Mouse (Mus musculus): ENCODE measurements around the gene Itpk1. TPM values are rescaled to one million over a fixed set of nuclear protein-coding genes. Genes with fewer than 3 reads are reported as not detected.

Gene Itpk1
- polyA plus RNA-seq, 1 experiment from 2014 or later, result 8.4 TPM

GRCm38 (mm10) chr12:102722966-102723365, 18.2 kb upstream of the Itpk1 start:
- no peak overlapping the region for H3K4me2 ChIP-seq (ENCODE audit: low read depth, low read length)
- no peak for DNase-seq (ENCODE audit: low spot score)
- no peaks in the 10 kb centered on the region for H3K36me3 ChIP-seq (replicated peaks; ENCODE audit: control insufficient read depth, insufficient read depth, low read depth, low read length)
- H3K9ac ChIP-seq (replicated peaks; ENCODE audit: low read length), result no peak overlapping the region
- no peaks in the 10 kb centered on the region for H3K9me3 ChIP-seq (replicated peaks; ENCODE audit: control insufficient read depth, low read length)
- no peak overlapping the region for H3K27ac ChIP-seq (replicated peaks; ENCODE audit: low read depth, low read length)
- no peak overlapping the region for H3K4me3 ChIP-seq (ENCODE audit: low read depth, low read length)
- no peaks in the 10 kb centered on the region for H3K27me3 ChIP-seq (ENCODE audit: control insufficient read depth, insufficient read depth, low read length)
- no peak for ATAC-seq (replicated peaks; ENCODE audit: insufficient number of reproducible peaks, low FRiP score, low TSS enrichment, low read depth)
- no peaks in the 10 kb centered on the region for H3K4me1 ChIP-seq (ENCODE audit: control insufficient read depth, insufficient read depth, low read length)
- WGBS, result 71% methylated on average over 8 of the region's 8 CpGs

GRCm38 (mm10) chr12:102722451-102722850, 17.7 kb upstream of the Itpk1 start:
- Histone ChIP-seq H3K4me3 (ENCODE audit: low read depth, low read length) (no peak overlapping the region), H3K4me2 (ENCODE audit: low read depth, low read length) (no peak overlapping the region), H3K27me3 (ENCODE audit: control insufficient read depth, insufficient read depth, low read length) (no peaks in the 10 kb centered on the region), H3K27ac (replicated peaks; ENCODE audit: low read depth, low read length) (no peak overlapping the region), H3K36me3 (replicated peaks; ENCODE audit: control insufficient read depth, insufficient read depth, low read depth, low read length) (no peaks in the 10 kb centered on the region), H3K4me1 (ENCODE audit: control insufficient read depth, insufficient read depth, low read length) (no peaks in the 10 kb centered on the region), H3K9me3 (replicated peaks; ENCODE audit: control insufficient read depth, low read length) (no peaks in the 10 kb centered on the region), H3K9ac (replicated peaks; ENCODE audit: low read length) (no peak overlapping the region)
- no peak; the same call in 1 of the 2 replicates for ATAC-seq (replicated peaks; ENCODE audit: insufficient number of reproducible peaks, low FRiP score, low TSS enrichment, low read depth)
- WGBS, result 47% methylated on average over 11 of the region's 11 CpGs
- DNase-seq (ENCODE audit: low spot score), result no peak

GRCm38 (mm10) chr12:102719552-102720315, 15.0 kb upstream of the Itpk1 start:
- Histone ChIP-seq H3K4me3 (ENCODE audit: low read depth, low read length) (no peak overlapping the region), H3K4me1 (ENCODE audit: control insufficient read depth, insufficient read depth, low read length) (no peaks in the 10 kb centered on the region), H3K36me3 (replicated peaks; ENCODE audit: control insufficient read depth, insufficient read depth, low read depth, low read length) (no peaks in the 10 kb centered on the region), H3K27ac (replicated peaks; ENCODE audit: low read depth, low read length) (no peak overlapping the region), H3K4me2 (ENCODE audit: low read depth, low read length) (no peak overlapping the region), H3K27me3 (ENCODE audit: control insufficient read depth, insufficient read depth, low read length) (no peaks in the 10 kb centered on the region), H3K9me3 (replicated peaks; ENCODE audit: control insufficient read depth, low read length) (no peaks in the 10 kb centered on the region), H3K9ac (replicated peaks; ENCODE audit: low read length) (no peak overlapping the region)
- 0 out of 2 replicates have a peak, but pooled peaks have one; percentile 67 for ATAC-seq (replicated peaks; ENCODE audit: insufficient number of reproducible peaks, low FRiP score, low TSS enrichment, low read depth)
- DNase-seq (ENCODE audit: low spot score), result peak; percentile 82
- WGBS, result 29% methylated on average over 13 of the region's 13 CpGs

- 81% methylated on average over 10 of the region's 10 CpGs for WGBS
Measured at GRCm38 (mm10) chr12:102714654-102715395, 10.1 kb upstream of the Itpk1 start.

GRCm38 (mm10) chr12:102714116-102714515, 9.4 kb upstream of the Itpk1 start:
- no peaks in the 10 kb centered on the region for H3K9me3 ChIP-seq (replicated peaks; ENCODE audit: control insufficient read depth, low read length)
- H3K4me3 ChIP-seq (ENCODE audit: low read depth, low read length), result no peak overlapping the region
- ATAC-seq (replicated peaks; ENCODE audit: insufficient number of reproducible peaks, low FRiP score, low TSS enrichment, low read depth) (no peak), DNase-seq (ENCODE audit: low spot score) (no peak)
- H3K4me2 ChIP-seq (ENCODE audit: low read depth, low read length), result no peak overlapping the region
- H3K36me3 ChIP-seq (replicated peaks; ENCODE audit: control insufficient read depth, insufficient read depth, low read depth, low read length), result no peaks in the 10 kb centered on the region
- H3K9ac ChIP-seq (replicated peaks; ENCODE audit: low read length), result no peak overlapping the region
- no peaks in the 10 kb centered on the region for H3K4me1 ChIP-seq (ENCODE audit: control insufficient read depth, insufficient read depth, low read length)
- H3K27ac ChIP-seq (replicated peaks; ENCODE audit: low read depth, low read length), result no peak overlapping the region
- WGBS, result 78% methylated on average over 2 of the region's 2 CpGs
- no peaks in the 10 kb centered on the region for H3K27me3 ChIP-seq (ENCODE audit: control insufficient read depth, insufficient read depth, low read length)

More at GRCm38 (mm10) chr12:102714654-102715395, 10.1 kb upstream of the Itpk1 start:
- Histone ChIP-seq H3K4me3 (ENCODE audit: low read depth, low read length) (no peak overlapping the region), H3K27ac (replicated peaks; ENCODE audit: low read depth, low read length) (no peak overlapping the region), H3K4me1 (ENCODE audit: control insufficient read depth, insufficient read depth, low read length) (no peaks in the 10 kb centered on the region), H3K9me3 (replicated peaks; ENCODE audit: control insufficient read depth, low read length) (no peaks in the 10 kb centered on the region), H3K4me2 (ENCODE audit: low read depth, low read length) (no peak overlapping the region), H3K36me3 (replicated peaks; ENCODE audit: control insufficient read depth, insufficient read depth, low read depth, low read length) (no peaks in the 10 kb centered on the region), H3K9ac (replicated peaks; ENCODE audit: low read length) (no peak overlapping the region), H3K27me3 (ENCODE audit: control insufficient read depth, insufficient read depth, low read length) (no peaks in the 10 kb centered on the region)
- no peak for DNase-seq (ENCODE audit: low spot score)
- ATAC-seq (replicated peaks; ENCODE audit: insufficient number of reproducible peaks, low FRiP score, low TSS enrichment, low read depth), result no peak

GRCm38 (mm10) chr12:102713153-102713865, 8.6 kb upstream of the Itpk1 start:
- no peak overlapping the region for H3K27ac ChIP-seq (replicated peaks; ENCODE audit: low read depth, low read length)
- no peaks in the 10 kb centered on the region for H3K9me3 ChIP-seq (replicated peaks; ENCODE audit: control insufficient read depth, low read length)
- no peaks in the 10 kb centered on the region for H3K27me3 ChIP-seq (ENCODE audit: control insufficient read depth, insufficient read depth, low read length)
- ATAC-seq (replicated peaks; ENCODE audit: insufficient number of reproducible peaks, low FRiP score, low TSS enrichment, low read depth) (no peak), DNase-seq (ENCODE audit: low spot score) (no peak)
- no peaks in the 10 kb centered on the region for H3K36me3 ChIP-seq (replicated peaks; ENCODE audit: control insufficient read depth, insufficient read depth, low read depth, low read length)
- 67% methylated on average over 20 of the region's 20 CpGs for WGBS
- H3K4me3 ChIP-seq (ENCODE audit: low read depth, low read length), result no peak overlapping the region
- no peak overlapping the region for H3K4me2 ChIP-seq (ENCODE audit: low read depth, low read length)
- H3K9ac ChIP-seq (replicated peaks; ENCODE audit: low read length), result no peak overlapping the region; the same call in 1 of the 2 replicates
- no peaks in the 10 kb centered on the region for H3K4me1 ChIP-seq (ENCODE audit: control insufficient read depth, insufficient read depth, low read length)

GRCm38 (mm10) chr12:102710851-102711375, 6.2 kb upstream of the Itpk1 start:
- no peaks in the 10 kb centered on the region for H3K4me1 ChIP-seq (ENCODE audit: control insufficient read depth, insufficient read depth, low read length)
- WGBS, result 53% methylated on average over 4 of the region's 4 CpGs
- H3K4me3 ChIP-seq (ENCODE audit: low read depth, low read length), result no peak overlapping the region
- DNase-seq (ENCODE audit: low spot score) (no peak), ATAC-seq (replicated peaks; ENCODE audit: insufficient number of reproducible peaks, low FRiP score, low TSS enrichment, low read depth) (no peak)
- H3K4me2 ChIP-seq (ENCODE audit: low read depth, low read length), result no peak overlapping the region
- H3K36me3 ChIP-seq (replicated peaks; ENCODE audit: control insufficient read depth, insufficient read depth, low read depth, low read length), result no peaks in the 10 kb centered on the region
- H3K9me3 ChIP-seq (replicated peaks; ENCODE audit: control insufficient read depth, low read length), result no peaks in the 10 kb centered on the region
- H3K27ac ChIP-seq (replicated peaks; ENCODE audit: low read depth, low read length), result no peak overlapping the region
- no peak overlapping the region for H3K9ac ChIP-seq (replicated peaks; ENCODE audit: low read length)
- H3K27me3 ChIP-seq (ENCODE audit: control insufficient read depth, insufficient read depth, low read length), result no peaks in the 10 kb centered on the region

Measured in embryonic facial prominence, embryonic 11.5 days (tissue).